Mouse (Mus musculus): ENCODE measurements around the gene Cfap46. TPM values are rescaled to one million over a fixed set of nuclear protein-coding genes. Genes with fewer than 3 reads are reported as not detected.

Gene Cfap46
- not detected for total RNA-seq (2023)

GRCm38 (mm10) chr7:139683706-139684552 lies at the start of gene Cfap46:
Gene Cfap46, minus strand, starts transcription at chr7:139683817.

GRCm38 (mm10) chr7:139582595-139582994 lies 101.0 kb downstream of the Cfap46 start, which contains the start of gene Nkx6-2:
Gene Nkx6-2, minus strand, starts transcription at chr7:139582797.

Other genes starting within 250 kb of the Cfap46 start
- not detected for gene Nkx6-2, start 101.0 kb downstream of the Cfap46 start, total RNA-seq (2023)
- gene Adgra1, start 150.4 kb upstream of the Cfap46 start, total RNA-seq (2023) = not detected
- not detected for gene Kndc1, start 210.9 kb upstream of the Cfap46 start, total RNA-seq (2023)